In genomic region chr13:71506777-71507176, GRCm38 (mm10) we compare ENCODE assay signal across 12 mouse cellular contexts.
DNase-seq lines count a peak whose midpoint lies in the region; ATAC-seq and TF ChIP-seq lines count a peak whose summit lies in the region.
"Had no signal": no experiment of that assay in that cellular context is flagged by ENCODE, and none has a peak within 500 bp of the region (broad histone marks: within the 10 kb centered on the region; RNA-seq: fewer than 3 reads in every experiment).

No protein-coding gene starts in this region.

- H3K27ac ChIP-seq in heart, embryonic 13.5 days (replicated peaks) = no peak overlapping the region
- H3K27ac ChIP-seq in midbrain, embryonic 11.5 days (ENCODE audit: low read depth, low read length) = no peak overlapping the region
- H3K27ac ChIP-seq in midbrain, postnatal 0 days (ENCODE audit: low read depth, low read length) = no peak overlapping the region
- no peak overlapping the region for H3K27ac ChIP-seq in forebrain, postnatal 0 days (ENCODE audit: low read depth, low read length)
- peak overlapping the region; percentile 27; the same call in 1 of the 2 replicates for H3K27ac ChIP-seq in neural tube, embryonic 12.5 days
- no peak overlapping the region for H3K27ac ChIP-seq in thymus, adult 2 months (ENCODE audit: control insufficient read depth, insufficient read depth, low read length)
- H3K27ac ChIP-seq: liver, embryonic 15.5 days had no signal

- H3K4me2 ChIP-seq in heart, embryonic 13.5 days = peak overlapping the region; percentile 57
- no peak overlapping the region for H3K4me2 ChIP-seq in midbrain, embryonic 11.5 days
- no peak overlapping the region for H3K4me2 ChIP-seq in midbrain, postnatal 0 days (ENCODE audit: low read depth, low read length, poor library complexity, severe bottlenecking)
- peak overlapping the region; percentile 32 for H3K4me2 ChIP-seq in forebrain, postnatal 0 days (ENCODE audit: low read depth)
- H3K4me2 ChIP-seq in neural tube, embryonic 12.5 days (replicated peaks) = peak overlapping the region; percentile 51
- H3K4me2 ChIP-seq: liver, embryonic 15.5 days had no signal

- no peaks in the 10 kb centered on the region for H3K9me3 ChIP-seq in heart, embryonic 13.5 days
- H3K9me3 ChIP-seq in midbrain, embryonic 11.5 days (ENCODE audit: control insufficient read depth, low read length) = no peaks in the 10 kb centered on the region
- no peaks in the 10 kb centered on the region for H3K9me3 ChIP-seq in midbrain, postnatal 0 days (ENCODE audit: low read length)
- H3K9me3 ChIP-seq in forebrain, postnatal 0 days (ENCODE audit: low read length) = no peaks in the 10 kb centered on the region
- no peaks in the 10 kb centered on the region for H3K9me3 ChIP-seq in neural tube, embryonic 12.5 days
- H3K9me3 ChIP-seq: liver, embryonic 15.5 days had no signal

- WGBS in heart, embryonic 13.5 days = 28% methylated on average over 7 of the region's 7 CpGs
- WGBS in midbrain, embryonic 11.5 days = 33% methylated on average over 7 of the region's 7 CpGs
- WGBS in midbrain, postnatal 0 days = 44% methylated on average over 7 of the region's 7 CpGs
- WGBS in forebrain, postnatal 0 days = 30% methylated on average over 7 of the region's 7 CpGs
- WGBS in neural tube, embryonic 12.5 days = 26% methylated on average over 7 of the region's 7 CpGs
- WGBS in thymus, adult 2 months = 24% methylated on average over 7 of the region's 7 CpGs

- no peak for ATAC-seq in heart, embryonic 13.5 days (ENCODE audit: extremely low read depth, insufficient number of reproducible peaks, low FRiP score, low TSS enrichment)
- ATAC-seq in midbrain, embryonic 11.5 days (ENCODE audit: low FRiP score) = no peak
- ATAC-seq in midbrain, postnatal 0 days (ENCODE audit: low FRiP score) = no peak
- no peak; the same call in 1 of the 2 replicates for ATAC-seq in forebrain, postnatal 0 days
- ATAC-seq in neural tube, embryonic 12.5 days (ENCODE audit: low FRiP score, low read depth) = no peak
- ATAC-seq: CD4-positive, CD25-positive, alpha-beta regulatory T cell, adult 4 months; Patski had no signal

- H3K27me3 ChIP-seq in heart, embryonic 13.5 days (replicated peaks) = 0 out of 2 replicates have a peak, but pooled peaks cover 3% of the 10 kb centered on the region
- no peaks in the 10 kb centered on the region for H3K27me3 ChIP-seq in midbrain, embryonic 11.5 days (ENCODE audit: control insufficient read depth, insufficient read depth, low read length)
- H3K27me3 ChIP-seq in midbrain, postnatal 0 days (ENCODE audit: insufficient read depth, low read length) = no peaks in the 10 kb centered on the region
- no peaks in the 10 kb centered on the region for H3K27me3 ChIP-seq in forebrain, postnatal 0 days (ENCODE audit: insufficient read depth, low read length)
- no peaks in the 10 kb centered on the region for H3K27me3 ChIP-seq in neural tube, embryonic 12.5 days (replicated peaks)
- H3K27me3 ChIP-seq in thymus, adult 2 months (ENCODE audit: control insufficient read depth, insufficient read depth, low read length) = no peaks in the 10 kb centered on the region
- H3K27me3 ChIP-seq: liver, embryonic 15.5 days; Patski had no signal

- TF ChIP-seq CTCF in midbrain, postnatal 0 days (IDR thresholded peaks at IDR 0.05) = no peak
- TF ChIP-seq CTCF in forebrain, postnatal 0 days (IDR thresholded peaks at IDR 0.05; ENCODE audit: low read depth) = no peak
- no peak for TF ChIP-seq CTCF in thymus, adult 2 months (IDR thresholded peaks at IDR 0.05; ENCODE audit: borderline replicate concordance, control insufficient read depth, extremely low read depth, insufficient read depth, low read length, poor library complexity)

- TF ChIP-seq POLR2A in thymus, adult 2 months (IDR thresholded peaks at IDR 0.05; ENCODE audit: control insufficient read depth, extremely low read depth, insufficient read depth, low read length, poor library complexity) = no peak

- H3K4me3 ChIP-seq in heart, embryonic 13.5 days = peak overlapping the region; percentile 19
- no peak overlapping the region for H3K4me3 ChIP-seq in midbrain, embryonic 11.5 days (ENCODE audit: low read depth, low read length)
- H3K4me3 ChIP-seq in midbrain, postnatal 0 days (ENCODE audit: low read depth, low read length) = no peak overlapping the region
- no peak overlapping the region for H3K4me3 ChIP-seq in forebrain, postnatal 0 days (ENCODE audit: low read depth, low read length)
- no peak overlapping the region for H3K4me3 ChIP-seq in neural tube, embryonic 12.5 days
- H3K4me3 ChIP-seq in thymus, adult 2 months (ENCODE audit: control insufficient read depth, insufficient read depth, low read length) = no peak overlapping the region
- H3K4me3 ChIP-seq: erythroblast, embryonic 14.5 days; liver, embryonic 15.5 days had no signal

- H3K36me3 ChIP-seq in heart, embryonic 13.5 days = no peaks in the 10 kb centered on the region
- no peaks in the 10 kb centered on the region for H3K36me3 ChIP-seq in midbrain, embryonic 11.5 days (ENCODE audit: control insufficient read depth, insufficient read depth, low read length)
- H3K36me3 ChIP-seq in midbrain, postnatal 0 days (ENCODE audit: insufficient read depth, low read length) = no peaks in the 10 kb centered on the region
- H3K36me3 ChIP-seq in forebrain, postnatal 0 days (ENCODE audit: insufficient read depth) = no peaks in the 10 kb centered on the region
- no peaks in the 10 kb centered on the region for H3K36me3 ChIP-seq in neural tube, embryonic 12.5 days
- H3K36me3 ChIP-seq in thymus, adult 2 months (ENCODE audit: control insufficient read depth, insufficient read depth, low read length) = no peaks in the 10 kb centered on the region
- H3K36me3 ChIP-seq: liver, embryonic 15.5 days had no signal

- no peak overlapping the region for H3K9ac ChIP-seq in heart, embryonic 13.5 days
- no peak overlapping the region; the same call in 1 of the 2 replicates for H3K9ac ChIP-seq in midbrain, embryonic 11.5 days (ENCODE audit: low read length)
- no peak overlapping the region for H3K9ac ChIP-seq in midbrain, postnatal 0 days (replicated peaks; ENCODE audit: low read length, poor library complexity, severe bottlenecking)
- H3K9ac ChIP-seq in forebrain, postnatal 0 days = no peak overlapping the region
- H3K9ac ChIP-seq in neural tube, embryonic 12.5 days = 0 out of 2 replicates have a peak overlapping the region, but pooled peaks have one; percentile 13
- H3K9ac ChIP-seq: liver, embryonic 15.5 days had no signal

- H3K4me1 ChIP-seq in heart, embryonic 13.5 days = peaks cover 8% of the 10 kb centered on the region; the same call in 1 of the 2 replicates
- peaks cover 14% of the 10 kb centered on the region for H3K4me1 ChIP-seq in midbrain, embryonic 11.5 days (ENCODE audit: control insufficient read depth, insufficient read depth, low read length)
- H3K4me1 ChIP-seq in midbrain, postnatal 0 days (ENCODE audit: insufficient read depth, low read length) = no peaks in the 10 kb centered on the region
- H3K4me1 ChIP-seq in forebrain, postnatal 0 days (ENCODE audit: insufficient read depth) = peaks cover 11% of the 10 kb centered on the region
- peaks cover 15% of the 10 kb centered on the region for H3K4me1 ChIP-seq in neural tube, embryonic 12.5 days
- H3K4me1 ChIP-seq in thymus, adult 2 months (replicated peaks; ENCODE audit: control insufficient read depth, insufficient read depth, low read length) = no peaks in the 10 kb centered on the region
- H3K4me1 ChIP-seq: liver, embryonic 15.5 days had no signal

- no peak for DNase-seq in heart, adult 18-20 months
- DNase-seq in midbrain, embryonic 11.5 days (ENCODE audit: low spot score, missing footprints) = peak; percentile 87
- DNase-seq in midbrain, postnatal 0 days (ENCODE audit: low spot score) = no peak
- peak; percentile 13 for DNase-seq in forebrain, postnatal 0 days
- no peak for DNase-seq in thymus, adult 2 months
- no peak for DNase-seq in layer of hippocampus, adult 9-11 months

Comparison
In these comparisons a context has a peak if more than half of its experiments do, and no peak if none do; other contexts are left out.
1. DNase-seq: peak in midbrain, embryonic 11.5 days (single experiment) and forebrain, postnatal 0 days (single experiment); none in heart, adult 18-20 months (0 of 2), midbrain, postnatal 0 days (single experiment), thymus, adult 2 months (single experiment) and layer of hippocampus, adult 9-11 months (single experiment).
2. H3K4me2 ChIP-seq: peak in heart, embryonic 13.5 days (single experiment), forebrain, postnatal 0 days (single experiment) and neural tube, embryonic 12.5 days (single experiment); none in midbrain, embryonic 11.5 days (single experiment) and midbrain, postnatal 0 days (single experiment).